Mouse (Mus musculus): ENCODE measurements around the gene Lrrc8b.

Lrrc8b gene

GRCm38 (mm10) chr5:105418364-105418763, 2.8 kb downstream of the Lrrc8b start:
- in situ Hi-C loops (cut with MboI), result loop anchor here (10.0 kb wide), 1 partner anchor 246 kb away; no protein-coding TSS in a partner anchor

- in situ Hi-C loops (cut with MboI), result loop anchor here (10.0 kb wide), 1 partner anchor 246 kb away; no protein-coding TSS in a partner anchor
Measured at GRCm38 (mm10) chr5:105418851-105419250, 3.3 kb downstream of the Lrrc8b start.

- in situ Hi-C loops (cut with MboI), result no loop called here
Measured at GRCm38 (mm10) chr5:105425587-105425986, 10.0 kb downstream of the Lrrc8b start.

- in situ Hi-C loops (cut with MboI), result no loop called here
Measured at GRCm38 (mm10) chr5:105427326-105427725, 11.8 kb downstream of the Lrrc8b start.

- in situ Hi-C loops (cut with MboI), result no loop called here
Measured at GRCm38 (mm10) chr5:105428265-105428974, 12.8 kb downstream of the Lrrc8b start.

- in situ Hi-C loops (cut with MboI), result no loop called here
Measured at GRCm38 (mm10) chr5:105430148-105430547, 14.6 kb downstream of the Lrrc8b start.

GRCm38 (mm10) chr5:105439608-105440007, 24.0 kb downstream of the Lrrc8b start:
- in situ Hi-C loops (cut with MboI), result no loop called here

- in situ Hi-C loops (cut with MboI), result no loop called here
Measured at GRCm38 (mm10) chr5:105440992-105441535, 25.5 kb downstream of the Lrrc8b start.

- in situ Hi-C loops (cut with MboI), result no loop called here
Measured at GRCm38 (mm10) chr5:105442212-105443000, 26.8 kb downstream of the Lrrc8b start.

- in situ Hi-C loops (cut with MboI), result no loop called here
Measured at GRCm38 (mm10) chr5:105443057-105443815, 27.7 kb downstream of the Lrrc8b start.

GRCm38 (mm10) chr5:105445686-105446085, 30.1 kb downstream of the Lrrc8b start:
- in situ Hi-C loops (cut with MboI), result no loop called here

- in situ Hi-C loops (cut with MboI), result no loop called here
Measured at GRCm38 (mm10) chr5:105454105-105454504, 38.5 kb downstream of the Lrrc8b start.

- in situ Hi-C loops (cut with MboI), result no loop called here
Measured at GRCm38 (mm10) chr5:105459077-105459476, 43.5 kb downstream of the Lrrc8b start.

GRCm38 (mm10) chr5:105460551-105460950, 45.0 kb downstream of the Lrrc8b start:
- in situ Hi-C loops (cut with MboI), result no loop called here

GRCm38 (mm10) chr5:105461076-105461475, 45.5 kb downstream of the Lrrc8b start:
- in situ Hi-C loops (cut with MboI), result no loop called here

- in situ Hi-C loops (cut with MboI), result no loop called here
Measured at GRCm38 (mm10) chr5:105464671-105465070, 49.1 kb downstream of the Lrrc8b start.

- in situ Hi-C loops (cut with MboI), result no loop called here
Measured at GRCm38 (mm10) chr5:105465550-105465949, 50.0 kb downstream of the Lrrc8b start.

- in situ Hi-C loops (cut with MboI), result no loop called here
Measured at GRCm38 (mm10) chr5:105466471-105466902, 50.9 kb downstream of the Lrrc8b start.

- in situ Hi-C loops (cut with MboI), result no loop called here
Measured at GRCm38 (mm10) chr5:105467271-105467670, 51.7 kb downstream of the Lrrc8b start.

- in situ Hi-C loops (cut with MboI), result no loop called here
Measured at GRCm38 (mm10) chr5:105472983-105473705, 57.6 kb downstream of the Lrrc8b start.

GRCm38 (mm10) chr5:105477527-105477926, 62.0 kb downstream of the Lrrc8b start:
- in situ Hi-C loops (cut with MboI), result no loop called here

All from mature B cell (primary cell).